Mouse (Mus musculus): ENCODE measurements around the gene Fam13a.

DNA sequence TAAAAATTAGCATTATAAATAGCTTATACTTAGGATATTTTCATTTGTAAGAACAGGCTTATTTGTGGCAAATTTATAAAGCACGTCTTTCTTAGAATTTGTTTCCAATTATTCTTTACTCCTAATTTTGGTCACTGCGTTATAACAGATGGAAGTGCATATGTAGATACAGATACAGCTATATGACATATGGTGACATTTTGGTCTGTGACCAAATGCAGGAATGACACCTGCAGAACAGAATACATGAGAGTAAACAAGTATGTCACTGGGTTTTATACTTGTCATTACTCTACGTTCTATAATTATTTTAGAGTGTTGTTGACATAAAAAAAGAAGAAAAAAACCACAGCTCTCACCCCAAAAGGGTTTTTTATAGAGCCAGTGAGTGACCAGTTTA is 125.3 kb downstream of the Fam13a start:
- no peak for TF ChIP-seq CTCF (IDR thresholded peaks at IDR 0.05; ENCODE audit: borderline replicate concordance, insufficient read depth, low read depth, low read length)
- TF ChIP-seq POLR2A (IDR thresholded peaks at IDR 0.05; ENCODE audit: borderline replicate concordance, insufficient read depth, low read length), result no peak
